Mouse (Mus musculus) T-helper 1 cell (primary cell): ENCODE data around the gene Tns3.

Source experiments
- in situ Hi-C: fragments of 300-600 bp; cut with MboI, MseI; formaldehyde crosslinking; loops from one replicate; pipeline ENCODE4 v1.15.1; 2025; ENCODE audit warnings: high pct_unique_total_duplicates

Tns3 gene

GRCm38 (mm10) chr11:8680650-8681049, 16.3 kb upstream of the Tns3 start:
- in situ Hi-C loops: no loop called here

- in situ Hi-C loops: no loop called here
These were observed 14.9 kb upstream of the Tns3 start for GRCm38 (mm10) chr11:8679221-8679620.

GRCm38 (mm10) chr11:8678260-8678995, 14.1 kb upstream of the Tns3 start:
- in situ Hi-C loops: no loop called here

- in situ Hi-C loops: no loop called here
These were observed 11.6 kb upstream of the Tns3 start for GRCm38 (mm10) chr11:8675701-8676474.

GRCm38 (mm10) chr11:8674549-8675149, 10.3 kb upstream of the Tns3 start:
- in situ Hi-C loops: no loop called here

- in situ Hi-C loops: no loop called here
These were observed 7.4 kb upstream of the Tns3 start for GRCm38 (mm10) chr11:8671698-8672097.

- in situ Hi-C loops: no loop called here
These were observed 4.8 kb upstream of the Tns3 start for GRCm38 (mm10) chr11:8669138-8669537.

GRCm38 (mm10) chr11:8664797-8665196, 462 bp upstream of the Tns3 start:
- in situ Hi-C loops: no loop called here

- in situ Hi-C loops: no loop called here
These were observed 617 bp downstream of the Tns3 start for GRCm38 (mm10) chr11:8663444-8664392.

- in situ Hi-C loops: no loop called here
These were observed 1.5 kb downstream of the Tns3 start for GRCm38 (mm10) chr11:8662706-8663429.

GRCm38 (mm10) chr11:8660951-8661350, 3.4 kb downstream of the Tns3 start:
- in situ Hi-C loops: no loop called here

GRCm38 (mm10) chr11:8659851-8660250, 4.5 kb downstream of the Tns3 start:
- in situ Hi-C loops: no loop called here

GRCm38 (mm10) chr11:8659061-8659460, 5.3 kb downstream of the Tns3 start:
- in situ Hi-C loops: no loop called here

GRCm38 (mm10) chr11:8657493-8657892, 6.8 kb downstream of the Tns3 start:
- in situ Hi-C loops: no loop called here

- in situ Hi-C loops: no loop called here
These were observed 7.6 kb downstream of the Tns3 start for GRCm38 (mm10) chr11:8656448-8657393.

- in situ Hi-C loops: no loop called here
These were observed 10.5 kb downstream of the Tns3 start for GRCm38 (mm10) chr11:8653800-8654295.

- in situ Hi-C loops: no loop called here
These were observed 11.3 kb downstream of the Tns3 start for GRCm38 (mm10) chr11:8652792-8653645.

- in situ Hi-C loops: no loop called here
These were observed 12.1 kb downstream of the Tns3 start for GRCm38 (mm10) chr11:8652116-8652714.
